Mouse (Mus musculus): ENCODE measurements around the gene Col9a2. TPM values are rescaled to one million over a fixed set of nuclear protein-coding genes. Genes with fewer than 3 reads are reported as not detected.

Col9a2 gene
- polyA plus RNA-seq, 1 experiment from 2014 or later = 3.9 TPM

GRCm38 (mm10) chr4:121002400-121003171 is 36.6 kb upstream of the Col9a2 start:
- ATAC-seq = no peak
- Histone ChIP-seq H3K9me3 (ENCODE audit: control insufficient read depth) (no peaks in the 10 kb centered on the region), H3K4me1 (replicated peaks; ENCODE audit: control insufficient read depth, insufficient read depth, low read length) (0 out of 2 replicates have a peak, but pooled peaks cover 9% of the 10 kb centered on the region), H3K27me3 (replicated peaks; ENCODE audit: control insufficient read depth, insufficient read depth, low read length) (no peaks in the 10 kb centered on the region), H3K9ac (ENCODE audit: low read depth, low read length) (no peak overlapping the region), H3K27ac (ENCODE audit: low read depth, low read length) (no peak overlapping the region), H3K4me3 (ENCODE audit: low read depth, low read length) (no peak overlapping the region), H3K4me2 (replicated peaks; ENCODE audit: low read depth) (no peak overlapping the region), H3K36me3 (ENCODE audit: control insufficient read depth, insufficient read depth) (no peaks in the 10 kb centered on the region)
- 44% methylated on average over 8 of the region's 8 CpGs for WGBS
- no peak for TF ChIP-seq CTCF (IDR thresholded peaks at IDR 0.05; ENCODE audit: low read depth)

GRCm38 (mm10) chr4:121003611-121004091 is 35.5 kb upstream of the Col9a2 start:
- 28% methylated on average over 3 of the region's 3 CpGs for WGBS
- Histone ChIP-seq H3K27me3 (replicated peaks; ENCODE audit: control insufficient read depth, insufficient read depth, low read length) (no peaks in the 10 kb centered on the region), H3K9me3 (ENCODE audit: control insufficient read depth) (no peaks in the 10 kb centered on the region), H3K4me1 (replicated peaks; ENCODE audit: control insufficient read depth, insufficient read depth, low read length) (0 out of 2 replicates have a peak, but pooled peaks cover 9% of the 10 kb centered on the region), H3K36me3 (ENCODE audit: control insufficient read depth, insufficient read depth) (no peaks in the 10 kb centered on the region), H3K4me3 (ENCODE audit: low read depth, low read length) (no peak overlapping the region), H3K9ac (ENCODE audit: low read depth, low read length) (no peak overlapping the region), H3K27ac (ENCODE audit: low read depth, low read length) (no peak overlapping the region), H3K4me2 (replicated peaks; ENCODE audit: low read depth) (no peak overlapping the region)
- TF ChIP-seq CTCF (IDR thresholded peaks at IDR 0.05; ENCODE audit: low read depth) = no peak
- ATAC-seq = no peak

GRCm38 (mm10) chr4:121004679-121005078 is 34.5 kb upstream of the Col9a2 start:
- no peak for ATAC-seq
- no peak overlapping the region for H3K4me3 ChIP-seq (ENCODE audit: low read depth, low read length)
- WGBS = 57% methylated on average over 4 of the region's 4 CpGs

GRCm38 (mm10) chr4:121007006-121007405 is 32.2 kb upstream of the Col9a2 start:
- Histone ChIP-seq H3K36me3 (ENCODE audit: control insufficient read depth, insufficient read depth) (no peaks in the 10 kb centered on the region), H3K4me1 (replicated peaks; ENCODE audit: control insufficient read depth, insufficient read depth, low read length) (peaks cover 9% of the 10 kb centered on the region; the same call in 1 of the 2 replicates), H3K9me3 (ENCODE audit: control insufficient read depth) (no peaks in the 10 kb centered on the region), H3K9ac (ENCODE audit: low read depth, low read length) (no peak overlapping the region), H3K27me3 (replicated peaks; ENCODE audit: control insufficient read depth, insufficient read depth, low read length) (no peaks in the 10 kb centered on the region), H3K27ac (ENCODE audit: low read depth, low read length) (no peak overlapping the region), H3K4me3 (ENCODE audit: low read depth, low read length) (no peak overlapping the region), H3K4me2 (replicated peaks; ENCODE audit: low read depth) (no peak overlapping the region)
- TF ChIP-seq CTCF (IDR thresholded peaks at IDR 0.05; ENCODE audit: low read depth) = no peak
- ATAC-seq = no peak

More at GRCm38 (mm10) chr4:121004679-121005078, 34.5 kb upstream of the Col9a2 start:
- Histone ChIP-seq H3K4me2 (replicated peaks; ENCODE audit: low read depth) (no peak overlapping the region), H3K4me1 (replicated peaks; ENCODE audit: control insufficient read depth, insufficient read depth, low read length) (peaks cover 9% of the 10 kb centered on the region; the same call in 1 of the 2 replicates), H3K36me3 (ENCODE audit: control insufficient read depth, insufficient read depth) (no peaks in the 10 kb centered on the region), H3K9ac (ENCODE audit: low read depth, low read length) (no peak overlapping the region), H3K27ac (ENCODE audit: low read depth, low read length) (no peak overlapping the region), H3K27me3 (replicated peaks; ENCODE audit: control insufficient read depth, insufficient read depth, low read length) (no peaks in the 10 kb centered on the region), H3K9me3 (ENCODE audit: control insufficient read depth) (no peaks in the 10 kb centered on the region)
- no peak for TF ChIP-seq CTCF (IDR thresholded peaks at IDR 0.05; ENCODE audit: low read depth)

- ATAC-seq = no peak
- Histone ChIP-seq H3K9me3 (ENCODE audit: control insufficient read depth) (no peaks in the 10 kb centered on the region), H3K4me3 (ENCODE audit: low read depth, low read length) (no peak overlapping the region), H3K4me2 (replicated peaks; ENCODE audit: low read depth) (no peak overlapping the region), H3K27ac (ENCODE audit: low read depth, low read length) (no peak overlapping the region), H3K9ac (ENCODE audit: low read depth, low read length) (no peak overlapping the region), H3K4me1 (replicated peaks; ENCODE audit: control insufficient read depth, insufficient read depth, low read length) (peaks cover 5% of the 10 kb centered on the region; the same call in 1 of the 2 replicates), H3K36me3 (ENCODE audit: control insufficient read depth, insufficient read depth) (no peaks in the 10 kb centered on the region), H3K27me3 (replicated peaks; ENCODE audit: control insufficient read depth, insufficient read depth, low read length) (no peaks in the 10 kb centered on the region)
- WGBS = 28% methylated on average over 3 of the region's 3 CpGs
- no peak for TF ChIP-seq CTCF (IDR thresholded peaks at IDR 0.05; ENCODE audit: low read depth)
Measured at GRCm38 (mm10) chr4:121008071-121008745, 31.0 kb upstream of the Col9a2 start.

- Histone ChIP-seq H3K4me2 (replicated peaks; ENCODE audit: low read depth) (no peak overlapping the region), H3K9me3 (ENCODE audit: control insufficient read depth) (no peaks in the 10 kb centered on the region), H3K36me3 (ENCODE audit: control insufficient read depth, insufficient read depth) (no peaks in the 10 kb centered on the region), H3K27me3 (replicated peaks; ENCODE audit: control insufficient read depth, insufficient read depth, low read length) (no peaks in the 10 kb centered on the region), H3K4me3 (ENCODE audit: low read depth, low read length) (no peak overlapping the region), H3K27ac (ENCODE audit: low read depth, low read length) (no peak overlapping the region), H3K9ac (ENCODE audit: low read depth, low read length) (no peak overlapping the region), H3K4me1 (replicated peaks; ENCODE audit: control insufficient read depth, insufficient read depth, low read length) (peaks cover 5% of the 10 kb centered on the region; the same call in 1 of the 2 replicates)
- no peak for TF ChIP-seq CTCF (IDR thresholded peaks at IDR 0.05; ENCODE audit: low read depth)
- 75% methylated on average over 5 of the region's 5 CpGs for WGBS
- ATAC-seq = no peak
Measured at GRCm38 (mm10) chr4:121009151-121009550, 30.0 kb upstream of the Col9a2 start.
